ENCODE assay signal across 19 mouse cellular contexts in the genomic region with DNA sequence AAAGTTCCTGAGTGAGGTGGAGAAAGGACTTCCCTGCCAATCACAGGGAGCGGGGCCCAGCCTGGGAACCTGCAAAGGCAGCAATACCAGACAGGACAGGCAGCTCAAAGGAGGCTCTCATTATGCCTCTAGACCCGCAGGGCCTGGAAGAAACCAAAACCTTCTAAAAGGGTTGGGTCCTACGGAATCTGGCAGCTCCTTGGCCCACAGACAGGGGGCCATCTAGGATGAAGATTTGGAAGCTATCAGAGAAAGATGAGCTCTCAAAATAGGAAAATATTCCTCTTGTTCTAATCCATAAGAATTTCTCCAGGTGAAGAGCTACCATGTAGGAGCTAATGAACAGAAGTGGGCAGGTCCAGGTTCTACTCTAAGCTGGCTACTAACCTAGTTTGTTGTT. TPM values are rescaled to one million over a fixed set of nuclear protein-coding genes. Genes with fewer than 3 reads are reported as not detected.
DNase-seq lines count a peak whose midpoint lies in the region; ATAC-seq and TF ChIP-seq lines count a peak whose summit lies in the region.
"Had no signal": no experiment of that assay in that cellular context is flagged by ENCODE, and none has a peak within 500 bp of the region (broad histone marks: within the 10 kb centered on the region; RNA-seq: fewer than 3 reads in every experiment).

No protein-coding gene starts in this region.

- H3ac ChIP-seq in C2C12 (ENCODE audit: control insufficient read depth, insufficient read length, low read depth) = no peak overlapping the region

- H3K27me3 ChIP-seq in limb, embryonic 15.5 days = no peaks in the 10 kb centered on the region
- H3K27me3 ChIP-seq in limb, embryonic 10.5 days (ENCODE audit: low read depth, poor library complexity, severe bottlenecking) = no peaks in the 10 kb centered on the region
- H3K27me3 ChIP-seq in C2C12 (ENCODE audit: control insufficient read depth, insufficient read depth, insufficient read length) = no peaks in the 10 kb centered on the region

- TF ChIP-seq CTCF in C2C12 (IDR thresholded peaks at IDR 0.05; ENCODE audit: control insufficient read depth, insufficient read depth, insufficient read length) = no peak

- 61% methylated on average over 3 of the region's 3 CpGs for WGBS in limb, embryonic 15.5 days
- WGBS in limb, embryonic 10.5 days = 81% methylated on average over 3 of the region's 3 CpGs
- 54% methylated on average over 3 of the region's 3 CpGs for whole genome bisulfite sequencing in macrophage (ENCODE audit: missing documents)

- H3K4me3 ChIP-seq in limb, embryonic 15.5 days = no peak overlapping the region
- no peak overlapping the region for H3K4me3 ChIP-seq in limb, embryonic 10.5 days
- H3K4me3 ChIP-seq in C2C12 (ENCODE audit: insufficient read depth, poor library complexity, severe bottlenecking) (peak overlapping the region; percentile 8), macrophage (ENCODE audit: inconsistent target) (peak overlapping the region; percentile 74)

- H3K4me1 ChIP-seq in limb, embryonic 15.5 days = peaks cover 15% of the 10 kb centered on the region
- no peaks in the 10 kb centered on the region; the same call in 1 of the 2 replicates for H3K4me1 ChIP-seq in limb, embryonic 10.5 days

- H3K79me3 ChIP-seq in C2C12 (ENCODE audit: low read depth) = peaks cover 3% of the 10 kb centered on the region

- H3K27ac ChIP-seq in limb, embryonic 15.5 days = peak overlapping the region; percentile 65; the same call in 1 of the 2 replicates
- no peak overlapping the region for H3K27ac ChIP-seq in limb, embryonic 10.5 days
- peak overlapping the region; percentile 99 for H3K27ac ChIP-seq in macrophage

- no peak for ATAC-seq in limb, embryonic 15.5 days (ENCODE audit: insufficient number of reproducible peaks, low FRiP score, low TSS enrichment, low read depth)

- H3K9me3 ChIP-seq in limb, embryonic 15.5 days = no peaks in the 10 kb centered on the region
- H3K9me3 ChIP-seq in limb, embryonic 10.5 days (replicated peaks) = no peaks in the 10 kb centered on the region

- H3K79me2 ChIP-seq in C2C12 (ENCODE audit: control insufficient read depth, insufficient read depth) = peaks cover 12% of the 10 kb centered on the region
- H3K79me2 ChIP-seq in macrophage (ENCODE audit: inconsistent target) = peaks cover 50% of the 10 kb centered on the region

- H3K4me2 ChIP-seq in limb, embryonic 15.5 days = peak overlapping the region; percentile 27; the same call in 1 of the 2 replicates
- H3K4me2 ChIP-seq: heart, embryonic 11.5 days had no signal

- DNase-seq in limb, embryonic 10.5 days (ENCODE audit: low spot score) = no peak
- peak; percentile 55 for DNase-seq in 3T3-L1 (ENCODE audit: low read depth, low spot score)
- DNase-seq in right cerebral cortex, postnatal 4 days = no peak
- no peak for DNase-seq in cerebellum, postnatal 36 days
- DNase-seq: cerebellum, adult 11-12 months; cerebellum, postnatal 25 days; kidney, adult 9 months; midbrain, embryonic 14.5 days; retina, postnatal 1 day; thymus, postnatal 25 days had no signal

- no peak overlapping the region for H3K9ac ChIP-seq in limb, embryonic 15.5 days

- H3K36me3 ChIP-seq in limb, embryonic 15.5 days = no peaks in the 10 kb centered on the region
- H3K36me3 ChIP-seq in limb, embryonic 10.5 days = no peaks in the 10 kb centered on the region
- no peaks in the 10 kb centered on the region for H3K36me3 ChIP-seq in C2C12 (ENCODE audit: control insufficient read depth, insufficient read depth)
- 0 out of 2 replicates have a peak, but pooled peaks cover 8% of the 10 kb centered on the region for H3K36me3 ChIP-seq in macrophage (ENCODE audit: inconsistent target)

TF ChIP-seq in C2C12, 6 proteins besides CTCF, POLR2A, EP300 and RAD21:
- TF ChIP-seq FOSL1 (IDR thresholded peaks at IDR 0.05; ENCODE audit: insufficient read depth, low read length, poor library complexity, severe bottlenecking) (no peak), CEBPB (IDR thresholded peaks at IDR 0.05; ENCODE audit: low read depth) (no peak), MYOG (IDR thresholded peaks at IDR 0.05; ENCODE audit: control insufficient read depth, extremely low read depth, insufficient read length) (no peak), MYOD1 (IDR thresholded peaks at IDR 0.05; ENCODE audit: control insufficient read depth, insufficient read length, low read depth) (no peak), USF1 (IDR thresholded peaks at IDR 0.05; ENCODE audit: low read depth) (no peak), MAX (IDR thresholded peaks at IDR 0.05) (no peak)

RNA-seq across cellular contexts. Expression of a gene that starts 0.5 kb away (rescaled TPM):
- polyA plus RNA-seq in limb, embryonic 15.5 days (2015; fragmentation: Nextera tagmentation; extraction: Ambion mirVana) = 14.0 and 15.0 TPM in 2 replicates
- 0.63 and 0.65 TPM in 2 replicates for polyA plus RNA-seq in limb, embryonic 10.5 days (2016; fragmentation: Nextera tagmentation; extraction: Ambion mirVana)
- 4.1 TPM for polyA plus RNA-seq in C2C12 (2012; fragmentation: generic; extraction: Trizol)
- total RNA-seq in macrophage (2018; cell fraction: chromatin; rRNA removed) = 100 to 1,000 TPM in 8 of 26 experiments, 10 to 100 TPM in 17, 1 to 10 TPM in 1; 8.3 to 204 (median 87.6) TPM
- 100 to 1,000 TPM; 112 to 252 (median 182) TPM for total RNA-seq in macrophage (2018; cell fraction: cytosol; rRNA removed)
- 100 to 1,000 TPM in 18 of 26 experiments, 10 to 100 TPM in 8; 24.3 to 204 (median 119) TPM for total RNA-seq in macrophage (2018; cell fraction: nucleus; rRNA removed)
- 161 to 338 TPM (median 284 TPM) in 3 replicates for polyA plus RNA-seq in macrophage (2018)

RNA-seq across cellular contexts. Expression of a gene that starts 50.9 kb away (rescaled TPM):
- polyA plus RNA-seq in limb, embryonic 15.5 days (2015; fragmentation: Nextera tagmentation; extraction: Ambion mirVana) = 0.40 and 0.42 TPM in 2 replicates
- not detected in 2 replicates for polyA plus RNA-seq in limb, embryonic 10.5 days (2016; fragmentation: Nextera tagmentation; extraction: Ambion mirVana)
- not detected for polyA plus RNA-seq in C2C12 (2012; fragmentation: generic; extraction: Trizol)
- 1 to 10 TPM in 1 of 26 experiments, under 1 TPM in 10, not detected in 15; 0.37 to 1.2 (median 0.57) TPM for total RNA-seq in macrophage (2018; cell fraction: chromatin; rRNA removed)
- 1 to 10 TPM in 13 of 26 experiments, under 1 TPM in 13; 0.37 to 3.6 (median 0.97) TPM for total RNA-seq in macrophage (2018; cell fraction: cytosol; rRNA removed)
- 1 to 10 TPM in 15 of 26 experiments, under 1 TPM in 8, not detected in 3; 0.46 to 3.2 (median 1.1) TPM for total RNA-seq in macrophage (2018; cell fraction: nucleus; rRNA removed)
- 0.48 to 4.2 TPM (median 2.5 TPM) in 3 replicates for polyA plus RNA-seq in macrophage (2018)
- total RNA-seq: layer of hippocampus, postnatal 25 days had no signal
- polyA plus RNA-seq: midbrain, embryonic 14.5 days had no signal

RNA-seq across cellular contexts. Expression of a gene that starts 54.8 kb away (rescaled TPM):
- 0.05 and 0.29 TPM in 2 replicates for polyA plus RNA-seq in limb, embryonic 15.5 days (2015; fragmentation: Nextera tagmentation; extraction: Ambion mirVana)
- 0.08 TPM in 1 of 2 replicates, not detected in the other for polyA plus RNA-seq in limb, embryonic 10.5 days (2016; fragmentation: Nextera tagmentation; extraction: Ambion mirVana)
- polyA plus RNA-seq in C2C12 (2012; fragmentation: generic; extraction: Trizol) (not detected), macrophage (2018) (0.05 TPM in 1 of 3 replicates, not detected in the others)
- 1 to 10 TPM in 1 of 26 experiments, under 1 TPM in 5, not detected in 20; 0.16 to 1.5 (median 0.42) TPM for total RNA-seq in macrophage (2018; cell fraction: chromatin; rRNA removed)
- total RNA-seq in macrophage (2018; cell fraction: cytosol; rRNA removed) = under 1 TPM in 2 of 26 experiments, not detected in 24; 0.03 to 0.05 TPM
- under 1 TPM in 8 of 26 experiments, not detected in 18; 0.12 to 0.89 (median 0.33) TPM for total RNA-seq in macrophage (2018; cell fraction: nucleus; rRNA removed)
- total RNA-seq: gastrocnemius, postnatal 36 days; heart, postnatal 25 days; MEL; neutrophil, adult 5-6 weeks had no signal
- polyA plus RNA-seq: heart, embryonic 11.5 days had no signal

Comparison
In these comparisons a context has a peak if more than half of its experiments do, and no peak if none do; other contexts are left out.
1. H3K4me3 ChIP-seq: peak in C2C12 (single experiment) and macrophage (single experiment); none in limb, embryonic 15.5 days (single experiment) and limb, embryonic 10.5 days (single experiment).
2. RNA of a gene that starts 0.5 kb away (polyA plus RNA-seq): 161 to 338 TPM in macrophage; 14.0 to 15.0 TPM in limb, embryonic 15.5 days, 4.1 TPM in C2C12 (single experiment) and 0.63 to 0.65 TPM in limb, embryonic 10.5 days; every median in the first group is over 10 times any median in the second.